Comparison of ENCODE assay signal across 8 mouse cellular contexts in genomic region chr1:156040731-156041401, GRCm38 (mm10). TPM values are rescaled to one million over a fixed set of nuclear protein-coding genes. Genes with fewer than 3 reads are reported as not detected.
DNase-seq lines count a peak whose midpoint lies in the region; ATAC-seq and TF ChIP-seq lines count a peak whose summit lies in the region.

No protein-coding gene starts in this region.

- H3K4me2 ChIP-seq in lung, embryonic 16.5 days (ENCODE audit: low read depth, low read length) = peak overlapping the region; percentile 40

- no peaks in the 10 kb centered on the region for H3K9me3 ChIP-seq in hindbrain, embryonic 10.5 days
- H3K9me3 ChIP-seq in lung, embryonic 16.5 days (ENCODE audit: control insufficient read depth, low read length) = no peaks in the 10 kb centered on the region

- H3K4me3 ChIP-seq in hindbrain, embryonic 10.5 days = peak overlapping the region; percentile 65
- peak overlapping the region; percentile 64 for H3K4me3 ChIP-seq in lung, embryonic 16.5 days (ENCODE audit: low read length)
- H3K4me3 ChIP-seq in thymus, adult 2 months (ENCODE audit: control insufficient read depth, insufficient read depth, low read length) = peak overlapping the region; percentile 26

- H3K27me3 ChIP-seq in hindbrain, embryonic 10.5 days (ENCODE audit: insufficient read depth, poor library complexity, severe bottlenecking) = no peaks in the 10 kb centered on the region
- no peaks in the 10 kb centered on the region for H3K27me3 ChIP-seq in lung, embryonic 16.5 days (ENCODE audit: control insufficient read depth, insufficient read depth, low read depth, low read length)
- no peaks in the 10 kb centered on the region for H3K27me3 ChIP-seq in thymus, adult 2 months (ENCODE audit: control insufficient read depth, insufficient read depth, low read length)

- TF ChIP-seq CTCF in thymus, adult 2 months (IDR thresholded peaks at IDR 0.05; ENCODE audit: borderline replicate concordance, control insufficient read depth, extremely low read depth, insufficient read depth, low read length, poor library complexity) = no peak

- H3K36me3 ChIP-seq in hindbrain, embryonic 10.5 days = peaks cover 26% of the 10 kb centered on the region
- H3K36me3 ChIP-seq in lung, embryonic 16.5 days (ENCODE audit: control insufficient read depth, insufficient read depth, low read length) = peaks cover 5% of the 10 kb centered on the region
- H3K36me3 ChIP-seq in thymus, adult 2 months (ENCODE audit: control insufficient read depth, insufficient read depth, low read length) = peaks cover 7% of the 10 kb centered on the region

- peak overlapping the region; percentile 67 for H3K9ac ChIP-seq in lung, embryonic 16.5 days (ENCODE audit: low read length)

- ATAC-seq in frontal cortex, adult (ENCODE audit: low TSS enrichment) = peak; percentile 75
- peak; percentile 80 for ATAC-seq in lung, embryonic 16.5 days (ENCODE audit: low read depth)

- WGBS in hindbrain, embryonic 10.5 days = 3% methylated on average over 22 of the region's 22 CpGs
- under 1% methylated on average over 22 of the region's 22 CpGs for WGBS in lung, embryonic 16.5 days
- under 1% methylated on average over 22 of the region's 22 CpGs for WGBS in thymus, adult 2 months

- DNase-seq in Muller cell, postnatal 12 days (ENCODE audit: inconsistent ontology term) = peak; percentile 93
- peak; percentile 90 for DNase-seq in cerebellum, adult 9-10 months
- DNase-seq in hindbrain, embryonic 10.5 days (ENCODE audit: low spot score) = peak; percentile 91
- DNase-seq in layer of hippocampus, adult 9-11 months = peak; percentile 94
- DNase-seq in ovary, adult 18-20 months (ENCODE audit: low spot score) = peak; percentile 87
- peak; percentile 90 for DNase-seq in thymus, adult 2 months

- H3K27ac ChIP-seq in hindbrain, embryonic 10.5 days = peak overlapping the region; percentile 85
- peak overlapping the region; percentile 41 for H3K27ac ChIP-seq in lung, embryonic 16.5 days (ENCODE audit: low read length)
- peak overlapping the region; percentile 17; the same call in 1 of the 2 replicates for H3K27ac ChIP-seq in thymus, adult 2 months (ENCODE audit: control insufficient read depth, insufficient read depth, low read length)

- peaks cover 33% of the 10 kb centered on the region for H3K4me1 ChIP-seq in hindbrain, embryonic 10.5 days (replicated peaks)
- H3K4me1 ChIP-seq in lung, embryonic 16.5 days (replicated peaks; ENCODE audit: control insufficient read depth, insufficient read depth, low read length) = peaks cover 21% of the 10 kb centered on the region
- H3K4me1 ChIP-seq in thymus, adult 2 months (replicated peaks; ENCODE audit: control insufficient read depth, insufficient read depth, low read length) = peaks cover 4% of the 10 kb centered on the region

- TF ChIP-seq POLR2A in thymus, adult 2 months (IDR thresholded peaks at IDR 0.05; ENCODE audit: control insufficient read depth, extremely low read depth, insufficient read depth, low read length, poor library complexity) = peak; percentile 95

RNA-seq across cellular contexts. Expression of gene Tor1aip1, which starts 4.6 kb away (rescaled TPM):
- 34.5 and 41.9 TPM in 2 replicates for polyA plus RNA-seq in hindbrain, embryonic 10.5 days (2016; fragmentation: Nextera tagmentation; extraction: Ambion mirVana)
- 36.8 and 37.6 TPM in 2 replicates for polyA plus RNA-seq in lung, embryonic 16.5 days (2015; fragmentation: Nextera tagmentation; extraction: Ambion mirVana)
- 28.9 and 29.0 TPM in 2 replicates for polyA plus RNA-seq in thymus, adult 2 months (2012; rRNA removed)

RNA-seq across cellular contexts. Expression of gene Tor1aip2, which starts 5.7 kb away (rescaled TPM):
- polyA plus RNA-seq in hindbrain, embryonic 10.5 days (2016; fragmentation: Nextera tagmentation; extraction: Ambion mirVana) = 94.6 and 104 TPM in 2 replicates
- 102 and 104 TPM in 2 replicates for polyA plus RNA-seq in lung, embryonic 16.5 days (2015; fragmentation: Nextera tagmentation; extraction: Ambion mirVana)
- 105 and 107 TPM in 2 replicates for polyA plus RNA-seq in thymus, adult 2 months (2012; rRNA removed)

Comparison
In these comparisons a context has a peak if more than half of its experiments do, and no peak if none do; other contexts are left out.
1. Peak in every context shown above with its lines: DNase-seq, ATAC-seq, H3K4me3 ChIP-seq and H3K27ac ChIP-seq.
2. H3K27ac ChIP-seq: peak in every context shown above with its lines; median percentile 85 in hindbrain, embryonic 10.5 days; 41 in lung, embryonic 16.5 days; 17 in thymus, adult 2 months.